Mouse (Mus musculus) adrenal gland, adult 8-10 months (tissue): ENCODE measurements around the gene Gm10964. TPM values are rescaled to one million over a fixed set of nuclear protein-coding genes. Genes with fewer than 3 reads are reported as not detected.

Source experiments
- DNase-seq: peaks from one replicate; pipeline ENCODE4 v3.0.0; 2022
- total RNA-seq, 4 experiments: library from RNA; stranded (reverse); gene quantifications; 2 replicates each; pipeline ENCODE4 v1.2.4; 2022

Gm10964 gene
- total RNA-seq, 4 experiments from 2014 or later, result not detected

GRCm38 (mm10) chr3:103734696-103735519 lies 4.3 kb upstream of the Gm10964 start:
- DNase-seq, result no peak

DNA sequence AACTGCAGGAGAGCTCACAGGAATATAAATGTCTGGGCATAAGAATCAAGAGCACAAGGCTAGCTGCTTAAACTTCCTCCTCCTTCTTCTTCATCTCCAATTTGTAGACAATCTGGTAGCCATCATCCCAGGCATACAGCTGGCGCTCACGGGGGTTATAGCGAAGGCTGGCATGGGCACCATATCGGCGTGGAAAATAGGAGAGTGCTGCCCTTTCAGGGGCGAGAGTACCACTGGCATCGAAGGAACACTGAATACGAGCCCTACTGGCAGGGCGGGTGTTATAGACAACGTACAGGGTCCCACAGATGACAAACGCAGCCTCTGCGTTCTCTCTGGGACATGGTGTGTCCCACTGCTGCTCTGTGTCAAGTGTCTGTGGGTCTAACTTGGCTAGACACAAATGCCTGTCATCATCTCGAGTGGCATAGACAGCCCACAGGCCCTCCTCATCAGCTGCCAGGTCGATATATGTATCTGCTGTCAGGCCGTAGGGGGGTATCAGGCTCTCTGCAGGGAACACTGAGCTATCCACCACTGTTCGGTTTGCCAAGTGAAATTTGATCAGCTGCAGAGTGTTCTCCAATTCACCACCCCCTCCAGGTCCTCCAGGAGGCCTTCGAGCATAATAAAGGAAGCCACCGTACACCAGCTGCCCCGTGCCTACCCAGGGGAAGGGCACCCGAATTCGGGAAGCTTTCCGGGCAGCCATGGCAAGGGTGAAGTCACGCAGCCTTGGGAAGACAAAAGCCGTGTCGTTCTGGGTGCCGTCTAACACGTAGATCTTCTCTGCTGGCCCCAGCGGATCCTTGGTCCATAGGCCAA lies 3.2 kb upstream of the Gm10964 start:
- DNase-seq, result no peak

DNA sequence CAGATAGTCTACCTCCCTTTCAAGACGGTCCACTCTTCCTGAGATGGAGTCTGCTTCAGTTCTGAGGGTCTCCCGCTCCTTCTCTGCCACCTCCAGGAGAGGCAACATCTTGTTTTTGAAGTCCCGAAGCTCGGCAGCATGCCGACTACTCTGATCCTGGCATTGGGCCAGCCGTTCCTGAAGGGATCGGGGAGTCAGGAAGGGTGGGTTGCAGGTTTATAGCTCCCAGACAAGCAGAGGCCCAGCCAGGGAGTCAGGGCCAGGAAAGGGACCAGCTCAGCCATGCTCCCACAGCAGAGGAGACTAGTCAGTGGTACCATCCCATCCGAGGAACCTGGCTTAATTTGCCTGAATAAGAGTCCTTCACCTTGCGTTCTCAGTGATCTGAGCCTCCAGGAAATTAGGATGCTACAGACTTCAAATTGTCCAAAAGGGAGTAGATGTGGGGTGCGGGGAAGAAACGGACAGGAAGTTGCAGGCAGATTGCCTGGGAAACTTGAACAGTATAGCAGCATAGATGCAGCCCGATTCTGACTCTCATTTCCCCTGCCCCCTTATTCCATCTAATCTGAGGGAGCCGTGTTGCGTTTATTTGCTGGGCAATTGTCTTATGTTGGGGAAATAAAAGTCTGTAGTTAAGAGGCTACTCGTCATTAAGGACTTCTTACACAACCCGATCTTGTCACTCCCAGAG lies 2.0 kb upstream of the Gm10964 start:
- no peak for DNase-seq

DNA sequence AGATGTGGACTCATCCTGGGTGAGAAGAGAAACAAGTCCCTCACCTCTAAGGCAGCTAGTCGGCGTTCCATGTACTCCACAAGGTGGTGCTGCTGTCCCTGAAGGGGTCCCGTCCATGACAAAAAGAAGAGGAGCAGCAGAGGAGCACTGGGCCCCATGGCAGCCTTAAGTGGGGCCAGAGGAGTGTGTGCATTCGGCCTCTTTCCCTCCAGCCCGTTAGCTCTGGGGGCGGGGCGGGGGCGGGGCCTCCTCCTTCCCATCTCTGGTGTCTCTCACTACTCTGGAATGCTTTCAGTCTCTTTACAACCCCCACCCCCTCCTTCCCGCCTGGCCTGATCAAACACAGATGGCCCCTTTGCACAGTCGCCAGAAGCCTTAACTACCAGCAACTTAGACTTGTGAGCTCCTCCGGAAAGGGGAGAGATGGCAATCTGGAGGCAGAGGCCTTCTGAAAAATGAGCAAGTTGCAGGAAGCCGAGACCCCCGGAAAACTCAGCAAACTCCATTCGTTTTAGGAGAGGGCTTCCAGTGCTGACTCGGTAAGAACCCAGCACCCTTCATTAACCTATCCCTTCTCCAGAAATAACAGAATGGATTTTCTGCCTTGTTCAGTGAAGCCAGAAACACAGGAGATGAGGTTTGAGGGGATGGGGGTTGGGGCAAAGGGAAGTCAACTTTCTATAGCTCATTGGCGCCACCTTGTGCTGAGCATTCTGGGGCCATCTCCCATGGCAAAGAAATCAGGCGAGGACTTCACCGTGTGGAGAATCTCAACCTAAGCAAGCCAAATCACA lies 1.2 kb upstream of the Gm10964 start, which contains the start of gene Olfml3:
Gene Olfml3 (minus strand): TSS at position 224 of the 794 bp plus-strand sequence.
- DNase-seq, result peak; percentile 65

DNA sequence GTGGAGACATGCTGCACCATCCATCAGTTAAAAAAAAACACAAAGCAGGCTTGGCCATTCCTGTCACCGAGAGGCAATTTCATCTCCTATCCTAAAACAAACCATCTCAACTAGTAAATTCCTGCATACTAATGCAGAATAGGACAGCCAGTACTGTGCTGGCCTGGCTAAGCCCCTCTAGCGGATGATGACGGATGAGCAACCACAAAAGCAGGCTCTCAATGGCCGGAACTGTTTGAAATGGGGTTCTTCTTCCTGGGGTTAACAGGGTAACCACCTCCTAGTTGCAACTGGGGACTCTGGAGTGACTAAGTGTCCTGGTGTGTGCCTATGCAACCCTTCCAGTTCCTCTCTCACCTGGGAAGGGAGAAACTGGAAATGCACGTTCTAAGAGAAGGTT lies 1.2 kb downstream of the Gm10964 start:
- no peak for DNase-seq

GRCm38 (mm10) chr3:103743208-103743607 lies 4.0 kb downstream of the Gm10964 start:
- no peak for DNase-seq

GRCm38 (mm10) chr3:103745001-103745770 lies 6.0 kb downstream of the Gm10964 start:
- DNase-seq, result no peak

DNA sequence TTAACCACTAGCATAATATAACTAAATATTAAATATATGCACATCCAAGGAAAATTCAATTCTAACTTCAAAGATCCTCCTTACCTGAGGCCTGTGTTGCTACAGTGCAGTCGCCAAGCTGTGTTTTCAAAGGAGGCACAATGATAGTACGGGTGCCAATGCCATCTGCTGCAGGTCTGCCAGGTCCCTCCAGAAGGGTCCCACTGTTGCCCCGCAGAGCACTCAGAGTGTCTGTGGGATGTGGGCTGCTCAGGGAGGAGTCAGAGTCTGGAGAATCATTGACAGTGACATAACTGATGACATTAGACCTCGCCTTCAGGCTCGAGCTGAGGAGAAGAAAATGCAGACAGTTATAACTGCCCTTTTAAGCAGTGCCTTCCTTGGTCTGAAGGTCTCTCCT lies 7.5 kb downstream of the Gm10964 start:
- DNase-seq, result no peak

DNA sequence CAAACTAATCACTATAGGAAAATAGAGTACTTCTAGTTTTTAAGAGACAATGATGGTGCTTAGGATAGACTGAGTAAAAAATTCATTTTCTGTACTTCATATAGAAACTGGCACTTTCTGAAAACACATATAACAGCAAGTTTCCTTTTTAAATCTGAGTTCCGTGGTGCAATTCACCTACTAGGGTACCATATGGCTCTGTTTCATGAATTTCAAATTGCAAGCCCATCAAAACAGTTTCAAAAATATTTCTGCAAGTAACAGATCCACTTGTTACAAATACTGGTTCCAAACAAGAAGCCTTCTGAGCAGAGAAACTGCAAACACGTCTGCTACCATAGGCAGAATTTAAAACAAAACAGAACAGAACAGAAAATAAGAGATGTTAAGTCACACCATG lies 12.4 kb downstream of the Gm10964 start:
- no peak for DNase-seq

DNA sequence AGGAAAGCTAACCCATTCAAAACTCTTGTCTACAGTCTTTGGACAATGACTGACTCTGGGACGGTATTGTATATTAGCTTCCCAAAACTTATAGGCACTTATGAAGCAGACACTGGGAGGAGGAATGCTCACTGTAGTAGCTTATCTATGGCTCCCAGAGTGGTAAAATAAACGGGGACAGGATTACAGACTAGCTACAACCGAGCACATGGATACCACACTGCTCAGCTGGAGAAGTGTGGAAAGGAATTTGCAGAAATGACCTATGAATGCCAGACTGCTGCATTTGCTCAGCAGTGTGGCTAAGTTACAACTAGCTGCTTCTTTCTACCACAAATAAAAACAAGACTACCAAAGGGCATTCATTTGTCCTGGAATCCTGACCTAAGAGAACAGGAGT lies 16.2 kb downstream of the Gm10964 start:
- no peak for DNase-seq

DNA sequence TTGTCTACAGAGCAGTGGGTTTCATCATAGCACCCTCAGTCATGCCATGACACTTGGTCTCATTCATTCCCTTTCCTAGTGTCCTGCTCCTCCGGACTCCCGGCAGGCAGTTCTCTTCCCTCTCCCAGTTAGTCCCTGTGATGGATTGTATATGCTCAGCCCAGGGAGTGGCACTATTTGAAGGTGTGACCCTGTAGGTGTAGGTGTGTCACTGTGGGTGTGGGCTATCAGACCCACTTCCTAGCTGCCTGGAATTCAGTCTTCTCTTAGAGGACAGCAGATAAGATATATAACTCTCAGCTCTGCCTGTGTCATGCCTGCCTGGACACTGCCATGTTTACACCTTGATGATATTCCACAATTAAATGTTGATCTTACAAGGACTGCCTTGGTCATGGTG lies 17.8 kb downstream of the Gm10964 start:
- DNase-seq, result no peak

DNA sequence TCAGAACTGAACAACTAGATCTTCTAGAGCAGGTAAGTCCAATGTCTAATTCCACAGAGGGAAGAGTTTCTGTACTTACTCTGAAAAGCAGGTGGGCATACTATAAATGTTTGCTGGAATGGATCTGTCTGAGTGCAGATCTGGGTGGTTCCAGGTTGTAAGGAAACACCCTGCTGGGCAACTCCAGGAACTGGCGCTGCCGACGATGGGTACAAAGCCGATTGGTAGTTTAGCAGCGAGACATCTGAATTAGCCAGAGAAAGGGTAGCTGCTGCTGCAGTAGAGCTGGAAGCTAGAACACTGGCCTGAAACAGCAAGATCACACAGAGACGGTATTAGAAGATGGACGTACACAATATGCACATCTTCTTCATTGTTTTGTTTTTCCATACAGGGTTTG lies 19.3 kb downstream of the Gm10964 start:
- no peak for DNase-seq

DNA sequence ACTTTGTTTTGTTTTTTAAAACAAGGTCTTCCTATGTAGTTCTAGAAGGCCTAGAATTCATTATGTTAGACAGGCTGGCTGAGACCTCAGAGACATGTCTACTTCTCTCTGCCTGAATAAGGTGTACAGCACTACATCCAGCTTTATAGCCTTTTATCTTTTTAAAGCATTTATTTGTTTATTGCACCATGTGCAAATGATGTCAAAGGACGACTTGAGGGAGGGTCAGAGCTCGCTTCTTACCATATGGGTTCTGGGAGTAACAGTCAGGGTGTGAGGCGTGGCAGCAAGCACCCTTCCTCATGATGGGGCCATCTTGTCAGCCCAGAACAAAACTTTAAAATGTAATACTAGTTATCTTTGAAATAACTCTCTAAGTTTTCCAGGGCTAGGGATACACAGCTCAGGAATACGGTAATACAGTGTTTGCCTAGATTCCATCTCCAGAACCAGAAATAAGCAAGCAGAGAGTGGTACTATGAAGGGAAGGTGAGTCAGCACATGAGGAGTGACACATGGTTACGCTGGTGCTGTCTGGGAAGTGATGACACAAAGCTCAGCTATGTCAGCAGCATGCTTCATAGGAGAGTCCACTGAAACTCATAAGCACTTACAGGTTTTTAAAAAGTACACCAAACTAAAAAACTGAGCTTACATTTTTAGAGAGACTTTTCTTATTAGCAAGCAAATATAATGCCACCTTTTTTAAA lies 20.2 kb downstream of the Gm10964 start:
- DNase-seq, result no peak

DNA sequence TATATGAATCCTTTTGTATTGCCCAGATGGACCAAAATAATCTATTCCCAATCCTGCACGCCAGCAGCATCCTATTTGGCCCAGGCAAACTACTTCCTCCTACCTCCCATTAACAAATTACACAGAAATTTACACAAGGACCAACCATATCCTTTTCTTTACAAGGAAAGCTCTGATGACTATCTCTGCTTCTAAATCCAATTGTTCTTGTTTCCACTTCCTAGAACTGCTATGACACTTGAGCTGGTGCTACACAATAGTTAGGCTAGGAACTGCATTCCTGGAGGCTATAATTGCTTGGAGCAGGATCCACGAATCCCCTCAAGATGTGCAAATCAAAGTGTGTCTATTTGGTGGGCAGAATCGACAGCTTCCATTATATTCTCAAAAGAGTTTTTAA lies 27.6 kb downstream of the Gm10964 start:
- no peak for DNase-seq

DNA sequence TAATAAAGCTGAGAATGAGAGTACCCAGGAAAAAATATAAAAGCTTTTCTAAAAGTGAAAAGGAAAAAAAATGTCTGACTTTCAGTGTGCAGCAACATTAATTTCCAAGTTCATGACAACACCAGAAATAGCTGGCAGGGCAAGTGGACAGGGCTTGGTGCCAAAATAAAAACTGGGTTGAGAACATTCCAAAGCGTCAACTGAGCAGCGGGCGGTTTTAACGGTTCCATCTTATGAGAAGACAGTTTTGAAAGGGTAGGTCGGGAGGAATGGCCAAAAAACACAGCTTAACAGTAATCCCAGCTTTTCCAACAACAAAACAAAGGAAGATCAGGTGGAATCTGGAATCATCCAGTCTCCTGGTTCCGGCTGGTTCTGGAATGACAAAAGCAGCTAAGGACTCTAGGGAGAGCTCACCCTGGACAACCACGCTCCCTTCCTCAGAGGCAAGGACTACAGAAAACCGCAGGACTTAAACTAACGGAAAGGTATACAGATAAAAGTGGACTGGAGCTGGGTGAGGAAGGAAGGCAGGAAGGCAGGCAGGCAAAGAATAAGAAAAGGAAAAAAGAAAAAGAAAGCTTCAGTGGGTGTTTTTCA lies 32.5 kb downstream of the Gm10964 start:
- DNase-seq, result peak; percentile 78

- no peak for DNase-seq
Measured at GRCm38 (mm10) chr3:103772846-103773245, 33.7 kb downstream of the Gm10964 start.

DNA sequence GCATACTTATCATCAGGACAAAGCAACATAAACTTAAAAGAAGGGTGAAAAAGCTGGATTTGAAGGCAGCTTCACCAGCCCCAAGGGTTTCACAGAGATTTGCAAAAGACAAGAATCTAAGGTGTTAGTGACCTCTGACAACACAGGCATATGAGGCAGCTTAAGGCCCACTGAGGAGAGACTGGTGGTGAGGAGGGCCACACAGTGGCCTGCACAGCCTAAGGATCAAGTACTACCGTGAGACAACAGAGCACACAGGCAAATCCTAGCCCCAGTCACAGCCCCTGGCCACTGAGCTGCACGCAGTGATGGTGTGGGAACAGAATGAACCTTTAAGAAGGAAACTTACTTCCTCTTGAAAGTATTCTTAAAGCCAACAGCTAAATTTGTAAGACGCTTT lies 34.3 kb downstream of the Gm10964 start:
- DNase-seq, result no peak

- DNase-seq, result no peak
Measured at GRCm38 (mm10) chr3:103774009-103774408, 34.8 kb downstream of the Gm10964 start.

- DNase-seq, result no peak
Measured at GRCm38 (mm10) chr3:103777940-103778339, 38.8 kb downstream of the Gm10964 start.

DNA sequence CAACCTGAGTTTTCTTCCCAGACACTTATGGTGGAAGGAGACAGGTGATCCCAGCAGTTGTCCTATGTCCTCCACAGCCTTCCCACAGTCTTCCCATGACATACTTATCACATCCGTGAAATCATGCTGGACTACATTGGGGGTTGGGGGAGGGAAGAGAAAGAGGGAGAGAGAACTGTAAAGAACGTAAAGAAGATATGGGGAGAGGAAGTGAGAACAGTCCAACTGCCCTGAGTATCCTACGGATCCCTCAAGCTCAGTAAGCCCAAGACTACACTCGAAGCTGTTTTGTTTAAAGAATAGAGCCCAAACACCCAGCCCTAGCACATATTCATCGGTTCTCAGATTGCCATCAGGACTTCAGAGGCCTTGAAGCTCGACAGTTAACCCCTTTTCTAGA lies 39.5 kb downstream of the Gm10964 start:
- DNase-seq, result no peak
